Mouse (Mus musculus): ENCODE measurements at regions not wholly inside any gene's neighbourhood (a gene's known extent, or its start where the extent isn't known, plus 50 kb on each side); places are given as distances from the start of the nearest gene placed in this dataset.

DNA sequence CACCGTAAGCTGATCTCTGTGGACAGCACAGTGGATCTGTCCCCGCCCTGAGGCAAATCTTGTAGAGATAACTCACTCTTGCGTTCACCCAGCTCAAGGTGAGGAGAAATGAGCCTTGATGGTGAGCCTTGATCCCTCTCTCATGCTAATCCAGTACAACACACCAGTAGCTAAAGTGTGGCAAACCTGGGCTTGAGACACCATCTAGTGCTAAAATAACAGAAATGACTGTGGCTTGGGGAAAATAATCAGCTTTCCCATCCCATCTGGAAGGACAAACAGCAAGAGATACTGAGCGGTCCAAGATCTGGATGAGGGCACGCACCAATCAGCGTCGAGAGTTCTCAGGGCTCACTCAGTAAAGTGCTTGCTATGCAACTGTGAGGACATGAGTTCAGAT is 50.9 kb upstream of the Cbln4 start:
- Histone ChIP-seq H3K9me3 (replicated peaks; ENCODE audit: low read length) (peaks cover 63% of the 10 kb centered on the region), H3K36me3 (replicated peaks in 1 of 2; ENCODE audit: control insufficient read depth in 1 of 2, insufficient read depth in 1 of 2, low read length in 1 of 2) (no peaks in the 10 kb centered on the region), H3K4me2 (ENCODE audit: insufficient read depth, low read depth, poor library complexity, severe bottlenecking) (no peak overlapping the region), H3K27ac (ENCODE audit: insufficient read depth, low read depth) (no peak overlapping the region), H3K4me3 (replicated peaks in 1 of 3; ENCODE audit: low read depth in 2 of 3, low read length in 2 of 3, poor library complexity in 1 of 3) (no peak overlapping the region), H3K9ac (ENCODE audit: insufficient read depth, low read depth) (no peak overlapping the region), H3K4me1 (ENCODE audit: control insufficient read depth in 1 of 2, insufficient read depth in 2 of 2) (no peaks in the 10 kb centered on the region), H3K27me3 (replicated peaks) (no peaks in the 10 kb centered on the region), H3K79me2 (replicated peaks; ENCODE audit: control insufficient read depth, extremely low read depth, insufficient read depth, poor library complexity, severe bottlenecking) (no peaks in the 10 kb centered on the region)
- TF ChIP-seq USF1 (IDR thresholded peaks at IDR 0.05; ENCODE audit: low read depth, low read length) = no peak
- no peak for TF ChIP-seq HCFC1 (IDR thresholded peaks at IDR 0.05; ENCODE audit: low read depth, low read length)
- no peak for TF ChIP-seq NELFE (IDR thresholded peaks at IDR 0.05; ENCODE audit: low read depth, low read length)
- no peak for TF ChIP-seq ZMIZ1 (IDR thresholded peaks at IDR 0.05; ENCODE audit: low read depth, low read length)
- no peak for TF ChIP-seq TCF12 (IDR thresholded peaks at IDR 0.05; ENCODE audit: low read depth, low read length)
- TF ChIP-seq SMC3 (IDR thresholded peaks at IDR 0.05; ENCODE audit: low read depth, low read length) = no peak
- TF ChIP-seq MXI1 (IDR thresholded peaks at IDR 0.05; ENCODE audit: low read depth, low read length) = no peak
- no peak for TF ChIP-seq TBP (conservative IDR thresholded peaks at IDR 0.05; ENCODE audit: low read depth, low read length)
- TF ChIP-seq RCOR1 (conservative IDR thresholded peaks at IDR 0.05; ENCODE audit: low read depth, low read length) = no peak
- TF ChIP-seq BHLHE40 (IDR thresholded peaks at IDR 0.05; ENCODE audit: low read depth, low read length) = no peak
- TF ChIP-seq MAX (IDR thresholded peaks at IDR 0.05; ENCODE audit: low read length) = no peak
- TF ChIP-seq CHD1 (IDR thresholded peaks at IDR 0.05; ENCODE audit: low read depth, low read length) = no peak
- no peak for TF ChIP-seq GABPA (IDR thresholded peaks at IDR 0.05; ENCODE audit: insufficient replicate concordance, low read depth, low read length)
- TF ChIP-seq MEF2A (IDR thresholded peaks at IDR 0.05; ENCODE audit: borderline replicate concordance, low read depth, low read length) = no peak
- TF ChIP-seq EP300 (IDR thresholded peaks at IDR 0.05; ENCODE audit: low read length) = no peak
- DNase-seq (ENCODE audit: extremely low read depth) = no peak
- dilution Hi-C loops (cut with MboI; ENCODE audit: extremely low pct_ligation_motif_present, extremely low pct_unique_long_range_greater_than_20kb, low sequenced_read_pairs) (no loop called here), in situ Hi-C loops (cut with MboI; ENCODE audit: low pct_ligation_motif_present, low pct_unique_long_range_greater_than_20kb, low sequenced_read_pairs) (no loop called here)

DNA sequence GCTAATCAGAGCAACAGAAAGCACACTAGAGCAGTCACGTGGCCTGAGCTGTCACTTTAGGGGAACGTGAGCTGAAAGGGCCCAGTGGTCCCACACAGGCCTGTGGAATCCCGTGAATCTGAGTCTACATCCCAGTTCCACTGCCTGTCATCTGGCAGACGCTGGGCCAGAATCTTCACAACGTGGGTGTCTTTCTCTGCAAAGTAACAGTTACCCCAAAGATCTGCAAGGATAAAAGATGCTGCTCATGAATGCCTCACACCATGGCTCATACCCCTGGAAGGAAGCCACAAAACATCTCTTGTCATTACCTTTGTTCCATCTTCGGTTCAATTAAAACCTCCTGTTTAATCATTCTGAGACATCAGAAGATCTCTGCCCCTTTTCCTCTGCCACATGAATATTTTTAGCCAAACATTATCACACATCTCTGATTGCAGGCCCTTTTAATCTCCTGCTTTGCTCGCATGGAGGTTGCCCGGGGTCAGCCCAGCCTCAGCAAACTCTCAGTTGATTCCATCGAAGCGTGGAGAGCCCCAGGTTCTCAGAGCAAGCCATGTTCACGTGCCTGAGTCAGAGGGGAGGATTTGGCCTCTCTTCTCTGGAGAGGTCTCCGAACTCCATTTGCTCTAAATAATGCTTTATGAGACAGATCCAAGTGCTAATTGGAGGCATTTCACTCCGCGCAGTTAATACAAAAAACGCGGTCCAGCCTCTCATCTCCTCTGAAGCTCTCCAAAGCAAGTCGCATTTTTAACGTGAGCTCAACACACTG is 60.8 kb upstream of the Cbln4 start:
- no peaks in the 10 kb centered on the region for H3K36me3 ChIP-seq (replicated peaks in 1 of 2; ENCODE audit: control insufficient read depth in 1 of 2, insufficient read depth in 1 of 2, low read length in 1 of 2)
- no peaks in the 10 kb centered on the region for H3K79me2 ChIP-seq (replicated peaks; ENCODE audit: control insufficient read depth, extremely low read depth, insufficient read depth, poor library complexity, severe bottlenecking)
- no peaks in the 10 kb centered on the region for H3K27me3 ChIP-seq (replicated peaks)
- H3K9me3 ChIP-seq (replicated peaks; ENCODE audit: low read length) = peaks cover 80% of the 10 kb centered on the region
- DNase-seq (ENCODE audit: extremely low read depth) = no peak
- no peak overlapping the region for H3K4me3 ChIP-seq (replicated peaks in 1 of 3; ENCODE audit: low read depth in 2 of 3, low read length in 2 of 3, poor library complexity in 1 of 3)
- no peak overlapping the region for H3K4me2 ChIP-seq (ENCODE audit: insufficient read depth, low read depth, poor library complexity, severe bottlenecking)
- no peak overlapping the region for H3K9ac ChIP-seq (ENCODE audit: insufficient read depth, low read depth)
- dilution Hi-C loops (cut with MboI; ENCODE audit: extremely low pct_ligation_motif_present, extremely low pct_unique_long_range_greater_than_20kb, low sequenced_read_pairs) (no loop called here), in situ Hi-C loops (cut with MboI; ENCODE audit: low pct_ligation_motif_present, low pct_unique_long_range_greater_than_20kb, low sequenced_read_pairs) (no loop called here)
- TF ChIP-seq NRF1 (IDR thresholded peaks at IDR 0.05; ENCODE audit: low read depth, low read length) (no peak), USF1 (IDR thresholded peaks at IDR 0.05; ENCODE audit: low read depth, low read length) (no peak), MAFK (IDR thresholded peaks at IDR 0.05; ENCODE audit: insufficient replicate concordance, low read length) (no peak), MYC (IDR thresholded peaks at IDR 0.05; ENCODE audit: low read depth, low read length) (no peak), JUND (conservative IDR thresholded peaks at IDR 0.05; ENCODE audit: low read depth, low read length) (no peak), MXI1 (IDR thresholded peaks at IDR 0.05; ENCODE audit: low read depth, low read length) (no peak), CHD1 (IDR thresholded peaks at IDR 0.05; ENCODE audit: low read depth, low read length) (no peak), CTCF (conservative IDR thresholded peaks at IDR 0.05 in 1 of 2, IDR thresholded peaks at IDR 0.05 in 1 of 2; ENCODE audit: low read depth in 2 of 2, low read length in 2 of 2) (no peak), KAT2A (IDR thresholded peaks at IDR 0.05; ENCODE audit: insufficient replicate concordance, low read length) (no peak), ELF1 (IDR thresholded peaks at IDR 0.05; ENCODE audit: low read depth, low read length) (no peak), SIN3A (IDR thresholded peaks at IDR 0.05; ENCODE audit: low read length) (no peak), RCOR1 (conservative IDR thresholded peaks at IDR 0.05; ENCODE audit: low read depth, low read length) (no peak), SMC3 (IDR thresholded peaks at IDR 0.05; ENCODE audit: low read depth, low read length) (no peak), MEF2A (IDR thresholded peaks at IDR 0.05; ENCODE audit: borderline replicate concordance, low read depth, low read length) (no peak)
- no peak overlapping the region for H3K27ac ChIP-seq (ENCODE audit: insufficient read depth, low read depth)
- H3K4me1 ChIP-seq (ENCODE audit: control insufficient read depth in 1 of 2, insufficient read depth in 2 of 2) = no peaks in the 10 kb centered on the region
